In genomic region chr5:58975268-58975667, GRCm38 (mm10) we compare ENCODE assay signal across 19 mouse cellular contexts.
A peak's percentile ranks its signal among the peaks of the same experiment; 100 is the strongest.
DNase-seq lines count a peak whose midpoint lies in the region; ATAC-seq and TF ChIP-seq lines count a peak whose summit lies in the region.
"Had no signal": no experiment of that assay in that cellular context is flagged by ENCODE, and none has a peak within 500 bp of the region (broad histone marks: within the 10 kb centered on the region; RNA-seq: fewer than 3 reads in every experiment).

No protein-coding gene starts in this region.

- H3K4me1 ChIP-seq in hindbrain, postnatal 0 days (ENCODE audit: insufficient read depth, low read length), result no peaks in the 10 kb centered on the region
- no peaks in the 10 kb centered on the region for H3K4me1 ChIP-seq in hindbrain, embryonic 10.5 days (replicated peaks)
- no peaks in the 10 kb centered on the region for H3K4me1 ChIP-seq in midbrain, postnatal 0 days (ENCODE audit: insufficient read depth, low read length)
- H3K4me1 ChIP-seq in midbrain, embryonic 14.5 days (ENCODE audit: control insufficient read depth, insufficient read depth, low read length), result no peaks in the 10 kb centered on the region
- H3K4me1 ChIP-seq: embryonic facial prominence, embryonic 10.5 days; forebrain, embryonic 13.5 days; heart, embryonic 10.5 days; heart, embryonic 15.5 days had no signal

- no peak overlapping the region for H3K4me2 ChIP-seq in hindbrain, postnatal 0 days (ENCODE audit: low read depth, low read length)
- no peak overlapping the region for H3K4me2 ChIP-seq in midbrain, postnatal 0 days (ENCODE audit: low read depth, low read length, poor library complexity, severe bottlenecking)
- no peak overlapping the region for H3K4me2 ChIP-seq in midbrain, embryonic 14.5 days (ENCODE audit: low read length)
- H3K4me2 ChIP-seq: forebrain, embryonic 13.5 days; heart, embryonic 15.5 days; hindbrain, embryonic 14.5 days had no signal

- no peak overlapping the region for H3K27ac ChIP-seq in hindbrain, postnatal 0 days
- H3K27ac ChIP-seq in hindbrain, embryonic 10.5 days, result no peak overlapping the region
- H3K27ac ChIP-seq in midbrain, postnatal 0 days (ENCODE audit: low read depth, low read length), result no peak overlapping the region
- no peak overlapping the region for H3K27ac ChIP-seq in midbrain, embryonic 14.5 days (replicated peaks; ENCODE audit: low read depth, low read length)
- H3K27ac ChIP-seq: embryonic facial prominence, embryonic 10.5 days; forebrain, embryonic 13.5 days; heart, embryonic 10.5 days; heart, embryonic 15.5 days; hindbrain, embryonic 14.5 days had no signal

- DNase-seq in cerebellum, postnatal 25 days, result peak; percentile 5 to 36
- DNase-seq in cerebellum, adult 11 months, result no peak
- DNase-seq in hindbrain, postnatal 0 days (ENCODE audit: low spot score), result peak; percentile 17
- no peak for DNase-seq in hindbrain, embryonic 10.5 days (ENCODE audit: low spot score)
- peak; percentile 16 for DNase-seq in midbrain, postnatal 0 days (ENCODE audit: low spot score)
- DNase-seq in midbrain, embryonic 14.5 days, result no peak
- DNase-seq: adrenal gland, postnatal 14 days; gastrocnemius, postnatal 36 days; heart, adult 18-20 months; heart, postnatal 14 days had no signal

- no peaks in the 10 kb centered on the region for H3K27me3 ChIP-seq in hindbrain, postnatal 0 days (ENCODE audit: insufficient read depth, low read length)
- no peaks in the 10 kb centered on the region for H3K27me3 ChIP-seq in hindbrain, embryonic 10.5 days (ENCODE audit: insufficient read depth, poor library complexity, severe bottlenecking)
- H3K27me3 ChIP-seq in midbrain, postnatal 0 days (ENCODE audit: insufficient read depth, low read length), result no peaks in the 10 kb centered on the region
- no peaks in the 10 kb centered on the region for H3K27me3 ChIP-seq in midbrain, embryonic 14.5 days (ENCODE audit: control insufficient read depth, insufficient read depth, low read length)
- H3K27me3 ChIP-seq: CH12.LX; forebrain, embryonic 13.5 days; heart, embryonic 15.5 days; Patski had no signal

- WGBS in hindbrain, postnatal 0 days, result 81% methylated on average over 2 of the region's 2 CpGs
- WGBS in hindbrain, embryonic 10.5 days, result 89% methylated on average over 2 of the region's 2 CpGs
- WGBS in midbrain, postnatal 0 days, result 86% methylated on average over 2 of the region's 2 CpGs
- 83% methylated on average over 2 of the region's 2 CpGs for WGBS in midbrain, embryonic 14.5 days

- no peaks in the 10 kb centered on the region for H3K9me3 ChIP-seq in hindbrain, postnatal 0 days (ENCODE audit: low read length)
- H3K9me3 ChIP-seq in hindbrain, embryonic 10.5 days, result no peaks in the 10 kb centered on the region
- H3K9me3 ChIP-seq in midbrain, postnatal 0 days (ENCODE audit: low read length), result no peaks in the 10 kb centered on the region
- no peaks in the 10 kb centered on the region for H3K9me3 ChIP-seq in midbrain, embryonic 14.5 days (ENCODE audit: control insufficient read depth, low read length)
- H3K9me3 ChIP-seq: embryonic facial prominence, embryonic 10.5 days; forebrain, embryonic 13.5 days; heart, embryonic 10.5 days; heart, embryonic 15.5 days had no signal

- no peak overlapping the region for H3K9ac ChIP-seq in hindbrain, postnatal 0 days (replicated peaks; ENCODE audit: low read length)
- no peak overlapping the region for H3K9ac ChIP-seq in midbrain, postnatal 0 days (replicated peaks; ENCODE audit: low read length, poor library complexity, severe bottlenecking)
- no peak overlapping the region for H3K9ac ChIP-seq in midbrain, embryonic 14.5 days (replicated peaks; ENCODE audit: low read length)
- H3K9ac ChIP-seq: forebrain, embryonic 13.5 days; heart, embryonic 15.5 days; hindbrain, embryonic 14.5 days had no signal

- no peak overlapping the region for H3K4me3 ChIP-seq in hindbrain, postnatal 0 days (ENCODE audit: low read length)
- no peak overlapping the region for H3K4me3 ChIP-seq in hindbrain, embryonic 10.5 days
- H3K4me3 ChIP-seq in midbrain, postnatal 0 days (ENCODE audit: low read depth, low read length), result no peak overlapping the region
- H3K4me3 ChIP-seq in midbrain, embryonic 14.5 days (replicated peaks; ENCODE audit: low read depth, low read length), result no peak overlapping the region
- H3K4me3 ChIP-seq: embryonic facial prominence, embryonic 10.5 days; forebrain, embryonic 13.5 days; heart, embryonic 10.5 days; heart, embryonic 15.5 days had no signal

- H3K36me3 ChIP-seq in hindbrain, postnatal 0 days (ENCODE audit: insufficient read depth, low read length), result no peaks in the 10 kb centered on the region
- H3K36me3 ChIP-seq in hindbrain, embryonic 10.5 days, result no peaks in the 10 kb centered on the region
- H3K36me3 ChIP-seq in midbrain, postnatal 0 days (ENCODE audit: insufficient read depth, low read length), result no peaks in the 10 kb centered on the region
- no peaks in the 10 kb centered on the region for H3K36me3 ChIP-seq in midbrain, embryonic 14.5 days (ENCODE audit: control insufficient read depth, insufficient read depth, low read length)
- H3K36me3 ChIP-seq: embryonic facial prominence, embryonic 10.5 days; heart, embryonic 10.5 days; heart, embryonic 15.5 days had no signal

- no peak for TF ChIP-seq CTCF in hindbrain, postnatal 0 days (IDR thresholded peaks at IDR 0.05; ENCODE audit: low read depth)
- no peak for TF ChIP-seq CTCF in midbrain, postnatal 0 days (IDR thresholded peaks at IDR 0.05)

- ATAC-seq in hindbrain, postnatal 0 days, result no peak
- ATAC-seq in midbrain, postnatal 0 days (ENCODE audit: low FRiP score), result no peak
- no peak for ATAC-seq in midbrain, embryonic 14.5 days (ENCODE audit: low FRiP score, low TSS enrichment)
- ATAC-seq: activated CD4-positive, CD25-positive, alpha-beta regulatory T cell, adult 4 months; forebrain, embryonic 13.5 days; intestine, embryonic 16.5 days; Patski had no signal

Comparison
In these comparisons a context has a peak if more than half of its experiments do, and no peak if none do; other contexts are left out.
1. DNase-seq: peak in cerebellum, postnatal 25 days (2 of 2), hindbrain, postnatal 0 days (single experiment) and midbrain, postnatal 0 days (single experiment); none in cerebellum, adult 11 months (single experiment), hindbrain, embryonic 10.5 days (single experiment) and midbrain, embryonic 14.5 days (single experiment).